Mouse (Mus musculus): Measurements from ENCODE around the gene Gm26558. TPM values are rescaled to one million over a fixed set of nuclear protein-coding genes. Genes with fewer than 3 reads are reported as not detected.
A peak's percentile ranks its signal among the peaks of the same experiment; 100 is the strongest.

Gene Gm26558
- total RNA-seq (2021) = under 1 TPM; 0.42 to 0.59 TPM

GRCm38 (mm10) chr2:70661715-70662495, at the start of gene Gm26558:
Gene Gm26558, minus strand, starts transcription at chr2:70662108.
- no peak for DNase-seq (ENCODE audit: extremely low spot score in 1 of 2, low spot score in 1 of 2)

GRCm38 (mm10) chr2:70710878-70711277, 49.0 kb upstream of the Gm26558 start:
- DNase-seq (ENCODE audit: extremely low spot score in 1 of 2, low spot score in 1 of 2) = no peak

- no peak for DNase-seq (ENCODE audit: extremely low spot score in 1 of 2, low spot score in 1 of 2)
These were observed 48.3 kb upstream of the Gm26558 start for GRCm38 (mm10) chr2:70710236-70710635.

- DNase-seq (ENCODE audit: extremely low spot score in 1 of 2, low spot score in 1 of 2) = no peak
These were observed 47.2 kb upstream of the Gm26558 start for GRCm38 (mm10) chr2:70708986-70709730.

- no peak for DNase-seq (ENCODE audit: extremely low spot score in 1 of 2, low spot score in 1 of 2)
These were observed 40.5 kb upstream of the Gm26558 start for GRCm38 (mm10) chr2:70702403-70702802.

GRCm38 (mm10) chr2:70701571-70701970, 39.7 kb upstream of the Gm26558 start:
- no peak for DNase-seq (ENCODE audit: extremely low spot score in 1 of 2, low spot score in 1 of 2)

GRCm38 (mm10) chr2:70700851-70701250, 38.9 kb upstream of the Gm26558 start:
- no peak for DNase-seq (ENCODE audit: extremely low spot score in 1 of 2, low spot score in 1 of 2)

- no peak for DNase-seq (ENCODE audit: extremely low spot score in 1 of 2, low spot score in 1 of 2)
These were observed 33.8 kb upstream of the Gm26558 start for GRCm38 (mm10) chr2:70695712-70696111.

GRCm38 (mm10) chr2:70690195-70690594, 28.3 kb upstream of the Gm26558 start:
- DNase-seq (ENCODE audit: extremely low spot score in 1 of 2, low spot score in 1 of 2) = no peak

GRCm38 (mm10) chr2:70688454-70689078, 26.7 kb upstream of the Gm26558 start:
- DNase-seq (ENCODE audit: extremely low spot score in 1 of 2, low spot score in 1 of 2) = no peak

- DNase-seq (ENCODE audit: extremely low spot score in 1 of 2, low spot score in 1 of 2) = no peak
These were observed 20.4 kb upstream of the Gm26558 start for GRCm38 (mm10) chr2:70682324-70682723.

- no peak for DNase-seq (ENCODE audit: extremely low spot score in 1 of 2, low spot score in 1 of 2)
These were observed 11.7 kb upstream of the Gm26558 start for GRCm38 (mm10) chr2:70673445-70674126.

GRCm38 (mm10) chr2:70672476-70672875, 10.6 kb upstream of the Gm26558 start:
- no peak for DNase-seq (ENCODE audit: extremely low spot score in 1 of 2, low spot score in 1 of 2)

- no peak for DNase-seq (ENCODE audit: extremely low spot score in 1 of 2, low spot score in 1 of 2)
These were observed 8.0 kb upstream of the Gm26558 start for GRCm38 (mm10) chr2:70669896-70670295.

- DNase-seq (ENCODE audit: extremely low spot score in 1 of 2, low spot score in 1 of 2) = no peak
These were observed 7.3 kb upstream of the Gm26558 start for GRCm38 (mm10) chr2:70669241-70669640.

GRCm38 (mm10) chr2:70667016-70667415, 5.1 kb upstream of the Gm26558 start:
- DNase-seq (ENCODE audit: extremely low spot score in 1 of 2, low spot score in 1 of 2) = no peak

- no peak for DNase-seq (ENCODE audit: extremely low spot score in 1 of 2, low spot score in 1 of 2)
These were observed 1.9 kb upstream of the Gm26558 start for GRCm38 (mm10) chr2:70663764-70664163.

GRCm38 (mm10) chr2:70660887-70661714, 807 bp downstream of the Gm26558 start, which contains the start of gene Gorasp2:
Gene Gorasp2, plus strand, starts transcription at chr2:70661576.
- DNase-seq (ENCODE audit: extremely low spot score in 1 of 2, low spot score in 1 of 2) = peak; percentile 94 to 95

GRCm38 (mm10) chr2:70657083-70657482, 4.8 kb downstream of the Gm26558 start:
- no peak for DNase-seq (ENCODE audit: extremely low spot score in 1 of 2, low spot score in 1 of 2)

GRCm38 (mm10) chr2:70651820-70652219, 10.1 kb downstream of the Gm26558 start:
- no peak for DNase-seq (ENCODE audit: extremely low spot score in 1 of 2, low spot score in 1 of 2)

Measured in layer of hippocampus, postnatal 25 days (tissue).